Mouse (Mus musculus) right cerebral cortex, postnatal 25 days (tissue): ENCODE measurements at regions not wholly inside any gene's neighbourhood (a gene's known extent, or its start where the extent isn't known, plus 50 kb on each side); places are given as distances from the start of the nearest gene placed in this dataset.

Source experiments
- DNase-seq: peaks from one replicate; pipeline ENCODE4 v3.0.0; 2022

DNA sequence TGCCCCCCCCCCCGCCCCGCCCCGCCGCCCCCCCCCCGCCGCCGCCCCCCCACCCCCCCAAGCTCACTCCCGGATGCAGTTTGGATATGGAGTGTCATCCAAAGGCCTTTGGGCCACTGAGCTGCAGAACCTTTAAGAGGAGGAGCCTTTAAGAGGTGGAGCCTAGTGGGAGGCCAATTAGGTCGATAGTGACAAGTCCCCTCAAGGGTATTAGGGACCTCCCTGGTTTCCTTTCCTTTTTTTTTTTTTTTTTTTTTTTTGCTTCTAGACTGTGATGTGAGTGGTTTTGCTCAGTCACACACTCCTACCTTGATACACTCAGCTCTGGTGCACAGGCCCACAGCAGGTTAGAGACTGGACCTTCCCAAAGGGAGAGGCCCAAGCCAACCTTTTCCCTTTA, 156.5 kb downstream of the Gm9376 start:
- no peak for DNase-seq

DNA sequence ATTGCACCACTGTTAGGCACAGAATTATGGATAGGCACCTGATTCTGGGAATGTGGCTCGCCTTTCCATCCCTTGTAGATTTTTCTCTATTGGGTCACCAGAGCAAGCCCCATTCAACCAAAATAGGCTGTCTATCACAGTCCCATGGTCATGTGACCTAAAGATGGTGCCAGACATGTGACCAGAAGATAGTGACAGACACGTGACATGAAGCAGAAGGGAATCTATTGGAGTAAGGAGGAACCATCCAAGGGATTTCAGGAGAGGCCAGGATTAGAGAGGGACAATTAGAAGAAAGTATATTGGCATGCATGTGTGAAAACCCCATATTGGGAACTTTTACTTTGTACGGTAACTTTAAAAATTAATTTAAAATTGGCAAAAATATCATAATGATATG, 159.8 kb downstream of the Gm9376 start:
- DNase-seq, result no peak

DNA sequence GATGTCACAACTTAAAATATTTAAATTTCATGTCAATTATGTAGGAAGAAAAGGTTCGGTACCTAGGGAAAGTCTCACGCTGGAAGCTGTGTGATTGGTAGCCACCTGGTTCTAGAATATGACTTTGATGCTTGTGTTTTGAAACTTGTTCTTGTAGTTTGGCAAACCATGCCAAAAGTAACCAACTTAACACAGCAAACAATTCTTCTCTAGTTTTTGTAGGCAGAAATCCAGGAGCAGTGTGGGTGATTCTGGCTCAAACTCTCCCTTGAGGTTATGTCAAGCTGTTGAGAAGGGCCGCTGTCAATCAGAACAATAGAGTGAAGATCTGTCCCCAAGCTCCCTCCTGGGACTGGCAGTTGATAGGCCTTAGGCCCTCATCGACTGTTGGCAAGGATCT, 163.5 kb downstream of the Gm9376 start:
- DNase-seq, result no peak

DNA sequence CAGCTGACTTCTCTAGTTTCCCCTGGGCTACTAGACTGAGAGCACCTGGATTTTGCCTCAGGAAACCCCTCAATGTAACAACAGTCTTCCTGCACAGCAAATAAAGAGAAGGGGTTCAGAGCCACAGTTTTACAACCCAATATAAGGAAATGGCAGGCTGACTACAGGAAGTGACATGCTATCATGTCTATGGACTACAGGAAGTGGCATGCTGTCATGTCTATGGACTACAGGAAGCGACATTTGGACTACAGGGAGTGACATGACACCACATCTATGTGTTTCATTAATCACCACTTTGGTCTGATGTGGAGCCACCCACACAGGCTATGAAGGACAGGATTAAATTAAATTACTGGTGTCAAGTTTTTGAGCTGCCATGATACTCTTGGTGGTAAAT, 164.0 kb downstream of the Gm9376 start:
- DNase-seq, result no peak

DNA sequence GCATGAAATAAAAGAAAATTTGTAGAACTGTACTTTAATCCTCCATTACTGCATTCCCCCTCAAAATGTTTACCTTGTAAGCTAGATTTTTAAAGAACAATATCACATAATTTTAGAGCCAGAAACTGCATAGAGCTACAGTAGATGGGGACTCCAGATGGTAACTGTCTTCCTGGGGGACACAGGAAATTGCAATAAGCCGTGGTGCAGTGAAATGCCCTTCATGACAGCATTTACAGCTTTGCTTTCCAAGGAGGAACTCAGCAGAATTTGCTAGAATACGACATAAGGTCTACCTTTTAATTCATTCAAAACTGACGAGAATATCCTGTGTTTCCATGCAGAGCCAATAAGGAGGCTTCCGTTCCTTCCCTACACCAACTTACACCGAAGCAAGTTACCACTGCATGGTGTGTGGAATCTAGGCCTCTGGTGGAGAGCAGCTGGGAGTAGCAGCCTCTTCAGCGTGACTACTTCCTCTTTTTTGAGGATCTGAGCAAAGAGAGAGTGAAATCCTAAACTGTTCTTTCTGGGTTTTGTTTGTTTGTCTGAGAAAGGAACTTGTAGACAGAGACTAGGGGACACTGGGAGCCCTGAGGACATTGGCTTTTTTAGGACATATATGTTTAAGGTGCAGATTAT, 164.6 kb downstream of the Gm9376 start:
- no peak for DNase-seq
